Mouse (Mus musculus): Measurements from ENCODE around the gene Ints7.

DNA sequence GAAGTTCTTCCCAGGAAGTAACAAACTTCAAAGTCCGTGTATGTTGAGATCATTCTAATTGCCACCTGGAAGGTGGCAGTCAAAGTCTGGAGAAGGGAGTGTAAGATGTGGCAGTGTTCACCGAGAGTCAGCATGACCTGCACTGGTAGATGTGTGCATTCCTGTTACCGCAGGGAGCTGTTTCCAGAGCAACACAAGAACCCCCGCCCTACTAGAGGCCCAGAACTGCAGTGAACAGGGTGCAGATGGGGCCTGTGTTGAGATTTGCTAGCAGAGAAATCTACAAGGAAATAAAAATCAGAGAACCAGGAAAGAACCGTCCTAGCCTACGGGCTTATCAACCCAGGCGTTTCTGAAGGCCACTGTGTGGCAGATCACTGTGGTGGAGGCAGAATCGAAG, 70.5 kb downstream of the Ints7 start:
- TF ChIP-seq POLR2A (IDR thresholded peaks at IDR 0.05; ENCODE audit: extremely low read depth, insufficient read depth, low read length) (no peak), CTCF (IDR thresholded peaks at IDR 0.05; ENCODE audit: low read depth, low read length) (no peak)

Measured in liver, adult 2 months (tissue).